Mouse (Mus musculus) adrenal gland, postnatal 36 days (tissue): ENCODE measurements at regions not wholly inside any gene's neighbourhood (a gene's known extent, or its start where the extent isn't known, plus 50 kb on each side); places are given as distances from the start of the nearest gene placed in this dataset.
"Not testable (repeated sequence)": the region's sequence is repeated elsewhere in the genome, so short reads cannot be mapped to it uniquely, and the experiment has no call there.

Source experiments
- DNase-seq, 2 experiments: peaks; one replicate each; pipeline ENCODE4 v3.0.0; 2021; ENCODE audit warnings: mixed read lengths in 1 of 2

GRCm38 (mm10) chr2:78600753-78601152, 267.2 kb upstream of the Ube2e3 start:
- no peak for DNase-seq

GRCm38 (mm10) chr2:78598039-78598438, 269.9 kb upstream of the Ube2e3 start:
- DNase-seq: no peak

- DNase-seq: peak; percentile 42 to 58
Observed at GRCm38 (mm10) chr2:78596251-78596650, 271.7 kb upstream of the Ube2e3 start.

DNA sequence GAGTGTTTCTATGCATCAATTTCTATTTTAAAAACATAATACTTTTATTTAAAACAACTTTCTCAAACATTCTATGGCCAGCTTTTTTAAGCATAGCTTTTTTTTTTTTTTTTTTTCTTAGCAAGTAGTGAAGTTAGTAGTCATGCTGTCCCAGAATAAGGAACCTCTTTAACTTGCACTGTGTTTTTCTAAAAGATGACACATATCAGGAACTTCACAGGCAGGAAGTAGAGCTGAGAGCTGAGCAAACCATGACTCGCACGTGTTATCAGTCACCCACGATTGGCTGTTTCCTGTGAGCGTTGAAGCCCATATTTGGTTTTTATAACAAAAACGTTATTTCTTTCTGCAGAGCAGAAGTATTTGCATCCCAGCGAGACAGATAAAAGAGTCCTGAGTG, 287.9 kb upstream of the Ube2e3 start:
- no peak for DNase-seq

GRCm38 (mm10) chr2:78572492-78572891, 295.4 kb upstream of the Ube2e3 start:
- DNase-seq: no peak

GRCm38 (mm10) chr2:78558128-78558527, 309.8 kb upstream of the Ube2e3 start:
- DNase-seq: no peak

DNA sequence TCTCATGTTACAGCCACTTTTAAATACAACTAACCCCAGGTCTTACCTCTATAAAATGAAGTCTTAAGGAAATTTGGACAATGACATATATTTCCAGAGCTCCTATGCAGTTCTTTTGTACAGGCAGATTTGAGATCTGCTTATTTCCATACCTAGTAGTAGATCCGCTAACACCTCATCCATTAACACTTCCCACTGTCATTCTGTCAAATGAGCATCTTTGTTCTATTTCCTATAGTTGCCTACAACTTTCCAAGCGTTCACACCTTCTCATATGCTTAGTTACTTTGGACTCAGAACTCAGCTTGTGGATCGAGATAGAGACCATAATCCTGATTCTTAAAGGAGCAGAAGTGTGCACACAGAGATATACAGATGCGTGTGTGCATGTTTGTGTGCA, 316.8 kb upstream of the Ube2e3 start:
- DNase-seq: no peak

DNA sequence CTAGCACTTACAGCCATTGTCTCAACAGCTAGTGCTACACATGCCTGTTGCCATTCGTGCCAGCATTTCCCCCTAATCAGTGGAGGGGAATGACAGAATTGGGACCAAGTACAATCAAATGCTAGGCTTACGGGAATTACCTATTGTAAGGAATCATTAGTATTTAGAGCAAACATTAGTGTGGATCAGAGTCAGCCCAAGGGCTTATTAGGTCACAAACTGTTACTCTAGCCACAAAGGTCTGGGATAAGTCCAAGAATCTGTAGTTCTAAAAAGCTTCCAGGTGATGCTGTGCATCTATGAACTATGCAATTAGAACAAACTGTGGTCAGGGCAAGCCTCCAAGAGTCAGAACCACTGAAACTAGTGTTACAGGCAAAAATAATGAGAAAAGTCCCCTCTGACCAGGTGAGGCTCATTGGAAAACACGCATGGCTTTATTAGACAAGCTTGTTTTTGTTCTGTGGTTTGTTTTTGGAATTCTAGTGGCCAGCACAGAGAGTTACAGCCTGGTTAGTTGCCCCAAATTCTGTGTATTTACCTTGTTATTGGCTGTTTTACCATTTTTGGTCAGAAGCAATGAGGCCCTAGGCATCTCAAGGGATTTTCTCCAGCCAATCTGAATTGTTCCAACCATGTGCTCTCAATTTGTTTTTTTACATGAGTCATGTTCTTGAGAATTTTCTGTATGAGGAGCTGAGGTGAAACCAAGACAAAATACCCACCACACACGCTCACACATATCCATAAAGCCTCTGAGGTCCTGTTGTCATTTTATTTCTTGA, 319.0 kb upstream of the Ube2e3 start:
- DNase-seq: no peak

- DNase-seq: peak; percentile 77 to 79
Observed at GRCm38 (mm10) chr2:78547286-78547685, 320.6 kb upstream of the Ube2e3 start.

- DNase-seq: no peak
Observed at GRCm38 (mm10) chr2:78540422-78540821, 327.5 kb upstream of the Ube2e3 start.

DNA sequence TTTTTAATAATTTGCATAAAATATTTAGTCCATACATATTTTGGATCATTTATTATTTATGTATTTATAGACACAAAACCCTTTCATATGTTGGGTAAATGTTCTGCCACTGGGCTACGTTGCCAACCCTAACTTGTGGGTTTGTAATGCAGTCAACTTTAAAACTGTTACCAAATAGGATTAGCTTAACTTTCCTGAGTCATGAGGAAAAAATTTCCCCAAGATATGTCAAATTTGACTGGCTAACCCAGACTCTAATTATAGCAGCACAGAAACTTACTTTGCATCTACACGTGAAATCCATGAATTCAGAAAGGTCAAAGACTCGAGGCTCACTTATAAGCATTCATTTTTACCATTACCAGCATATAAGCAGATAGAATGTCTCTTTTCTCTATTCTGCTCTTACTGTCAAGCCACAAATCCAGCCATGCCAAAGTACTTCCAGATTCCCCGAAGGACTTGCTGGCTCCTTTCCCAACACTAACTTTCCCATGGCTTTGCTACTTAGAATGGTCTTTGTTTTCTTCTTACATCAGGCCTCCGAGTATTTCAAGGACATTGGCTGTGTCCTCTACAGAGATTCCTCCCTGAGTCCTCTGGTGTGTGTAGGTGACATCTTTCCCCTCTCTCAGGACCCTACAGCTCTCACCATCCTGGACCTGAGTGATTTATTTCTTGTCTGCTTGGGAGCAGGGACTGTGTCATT, 328.2 kb upstream of the Ube2e3 start:
- DNase-seq: peak in 1 of 2 experiments; percentile 17

DNA sequence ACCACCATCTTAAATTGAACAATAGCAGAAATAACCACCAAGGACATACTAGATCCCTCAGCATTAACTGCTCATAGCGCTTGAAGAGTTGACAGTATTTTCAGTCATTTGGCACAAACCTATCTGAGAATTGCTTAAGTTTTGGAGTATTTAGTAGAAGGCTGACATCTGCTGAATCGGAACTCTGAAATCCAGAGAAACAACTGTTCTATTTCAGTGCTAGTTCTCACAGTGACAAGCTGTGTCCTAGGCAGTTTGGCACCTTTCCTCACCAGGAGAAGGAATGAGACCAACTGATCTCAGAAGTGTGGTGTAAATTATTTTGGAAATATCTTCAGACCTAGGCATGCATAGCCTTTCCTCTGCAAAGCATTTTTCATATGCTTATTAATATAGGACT, 330.4 kb upstream of the Ube2e3 start:
- DNase-seq: no peak

GRCm38 (mm10) chr2:78533881-78534280, 334.0 kb upstream of the Ube2e3 start:
- DNase-seq: not testable (repeated sequence)

GRCm38 (mm10) chr2:78530535-78530934, 337.4 kb upstream of the Ube2e3 start:
- DNase-seq: peak in 1 of 2 experiments; percentile 8

DNA sequence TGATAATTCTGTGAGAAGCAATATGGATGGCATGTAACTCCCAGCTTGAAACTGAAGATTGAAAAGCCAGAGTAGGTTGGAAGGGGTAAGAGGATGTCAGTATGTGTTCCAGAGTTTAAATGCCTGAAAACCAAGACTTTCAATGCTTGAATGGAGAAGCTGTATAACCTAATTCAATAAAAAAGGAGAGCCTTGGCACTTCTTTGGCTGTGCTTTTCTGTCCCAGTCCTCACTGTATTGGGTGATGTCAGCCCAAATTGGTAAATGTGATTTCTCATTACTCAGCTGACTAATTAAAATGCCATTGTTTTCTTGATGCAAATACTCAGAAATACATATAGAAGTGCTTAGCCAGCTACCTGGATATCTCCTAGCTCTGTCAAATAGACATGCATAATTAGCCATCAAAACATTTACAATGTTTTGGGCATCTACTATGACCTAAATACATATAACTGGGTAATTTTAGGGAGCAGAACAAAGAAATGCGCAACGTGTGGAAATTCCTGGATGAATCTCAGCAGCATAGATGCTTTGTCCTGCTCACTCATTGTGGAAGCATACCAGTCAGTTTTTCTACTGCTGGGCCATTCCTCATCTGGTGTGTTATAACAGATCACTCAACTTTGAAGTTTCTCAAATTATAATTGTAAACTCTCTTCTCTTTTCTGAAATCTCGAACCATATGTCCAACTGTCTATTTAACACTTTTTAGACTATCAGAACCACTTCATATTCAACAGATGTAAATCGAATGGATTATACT, 347.5 kb upstream of the Ube2e3 start:
- no peak for DNase-seq

GRCm38 (mm10) chr2:78493115-78493514, 374.8 kb upstream of the Ube2e3 start:
- DNase-seq: no peak

DNA sequence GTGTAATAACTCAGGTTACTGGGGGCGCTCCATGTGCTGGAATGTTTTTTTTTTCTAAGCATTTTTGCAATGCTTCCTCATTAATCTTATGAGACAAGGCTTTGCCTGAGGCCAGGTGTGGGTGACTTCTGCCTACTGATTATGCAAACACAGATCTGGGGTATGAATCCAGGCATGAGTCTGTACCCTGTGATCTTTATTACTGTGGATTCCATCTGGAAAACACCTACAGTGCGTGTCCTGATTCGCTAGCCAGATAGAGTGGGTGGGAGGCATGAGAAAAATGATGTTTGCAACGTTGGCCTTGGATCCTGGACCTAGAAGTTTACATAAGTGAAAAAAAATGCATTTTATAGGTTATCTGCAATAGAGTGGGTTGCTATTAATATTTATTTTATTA, 387.9 kb upstream of the Ube2e3 start:
- DNase-seq: no peak

DNA sequence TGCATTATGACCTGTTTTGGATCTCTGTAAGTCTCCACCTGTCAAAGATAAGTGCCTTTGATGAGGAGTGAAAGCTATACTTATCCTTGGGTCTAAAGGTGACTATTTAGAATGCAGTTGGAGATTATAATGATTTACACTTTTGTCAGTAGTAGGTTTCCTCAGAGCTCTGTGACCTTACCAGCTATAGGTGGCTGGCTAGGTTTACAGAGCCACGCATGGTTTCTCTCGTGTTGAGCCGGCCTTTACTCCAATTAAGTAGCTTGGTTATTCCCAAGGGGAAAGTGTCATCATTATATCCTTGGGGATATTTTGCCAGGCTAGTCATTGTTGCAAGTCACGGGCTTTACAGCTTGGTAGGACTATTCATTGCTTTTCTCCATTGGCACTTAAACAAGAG, 408.5 kb upstream of the Ube2e3 start:
- DNase-seq: no peak

DNA sequence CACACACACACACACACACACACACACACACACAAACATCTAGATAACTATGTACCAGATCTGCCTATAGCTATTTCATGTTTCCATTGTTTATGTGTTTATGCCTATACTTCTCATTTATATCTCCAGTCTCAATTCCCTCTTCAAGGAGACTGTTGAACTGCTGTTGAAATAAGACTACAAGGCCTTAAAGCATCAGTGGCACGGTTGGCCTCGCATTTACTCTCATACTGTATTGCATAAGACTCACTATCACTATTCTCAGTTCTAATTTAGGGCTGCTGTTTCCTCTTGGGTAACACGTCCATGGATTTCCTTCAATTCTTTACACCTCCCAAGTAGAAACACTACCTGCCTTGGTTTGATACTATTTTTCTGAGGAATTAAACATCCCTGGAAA, 414.5 kb upstream of the Ube2e3 start:
- DNase-seq: no peak

- DNase-seq: no peak
Observed at GRCm38 (mm10) chr2:78436816-78437215, 431.1 kb upstream of the Ube2e3 start.

GRCm38 (mm10) chr2:78435071-78435470, 432.9 kb upstream of the Ube2e3 start:
- DNase-seq: no peak

DNA sequence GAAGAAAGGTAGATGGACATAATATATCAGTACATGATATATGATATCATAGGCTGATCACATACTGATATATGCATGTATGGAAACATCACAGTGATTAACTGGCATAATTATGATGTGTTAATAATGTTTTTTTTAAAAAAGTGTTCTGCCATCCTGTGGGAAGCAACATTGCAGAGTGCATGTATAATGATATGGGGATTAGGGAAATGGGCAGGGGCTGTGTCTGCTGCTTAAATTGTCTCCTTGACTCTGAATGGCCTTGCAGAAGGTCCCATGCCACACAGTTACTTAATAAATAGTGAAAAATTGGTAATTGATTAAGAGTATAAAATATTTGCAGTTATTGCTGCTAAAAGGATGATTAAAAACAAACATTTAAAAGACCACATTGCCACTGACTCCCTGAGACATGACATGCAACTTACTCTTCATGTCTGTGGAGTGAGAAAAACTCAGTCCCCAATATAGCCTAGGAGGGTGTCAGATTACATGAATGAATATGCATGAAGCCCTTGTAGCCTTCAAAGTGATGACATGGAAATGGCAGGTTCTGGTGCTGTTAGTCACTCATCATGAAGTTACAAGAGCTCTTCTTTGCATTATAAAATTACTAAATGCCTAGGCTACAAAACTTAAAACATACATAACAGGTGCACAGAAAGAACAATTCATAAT, 440.1 kb upstream of the Ube2e3 start:
- no peak for DNase-seq
